Mouse (Mus musculus) cerebellum, adult 2 months (tissue): ENCODE data around the gene Actrt2.

ENCODE experiments used
- CTCF ChIP-seq: fragments of 200-500 bp; IDR thresholded peaks from 2 replicates; pipeline ENCODE4 v1.5.1; 2011; ENCODE audit warnings: low read depth, mild to moderate bottlenecking, control low read depth, low read length, moderate library complexity, borderline replicate concordance; ENCODE audit not compliant: insufficient read depth
- POLR2A ChIP-seq: fragments of 200-500 bp; IDR thresholded peaks from 2 replicates; pipeline ENCODE4 v1.6.1; 2011; ENCODE audit warnings: low read length, control low read depth, borderline replicate concordance; ENCODE audit not compliant: insufficient read depth

- no peak for TF ChIP-seq CTCF
- no peak for TF ChIP-seq POLR2A
Observed at GRCm38 (mm10) chr4:154661256-154661655, 6.4 kb downstream of the Actrt2 start.
